Mouse (Mus musculus): ENCODE measurements around the gene Tenm4.

- no peak for TF ChIP-seq CTCF (IDR thresholded peaks at IDR 0.05; ENCODE audit: low read depth)
- TF ChIP-seq EP300 (IDR thresholded peaks at IDR 0.05; ENCODE audit: low read depth): no peak
Observed at GRCm38 (mm10) chr7:96566260-96566659, 395.2 kb downstream of the Tenm4 start.

All from liver, postnatal 0 days (tissue).